Mouse (Mus musculus) lung, adult 2 months (tissue): ENCODE measurements at regions not wholly inside any gene's neighbourhood (a gene's known extent, or its start where the extent isn't known, plus 50 kb on each side); places are given as distances from the start of the nearest gene placed in this dataset.

Source experiments
- CTCF ChIP-seq: fragments of 200-500 bp; IDR thresholded peaks from 2 replicates; pipeline ENCODE4 v1.5.1; 2011; ENCODE audit warnings: mild to moderate bottlenecking, low read length, control low read depth; ENCODE audit not compliant: insufficient read depth
- POLR2A ChIP-seq: fragments of 200-500 bp; IDR thresholded peaks from 2 replicates; pipeline ENCODE4 v1.6.1; 2011; ENCODE audit warnings: low read depth, mild to moderate bottlenecking, control low read depth, low read length, borderline replicate concordance; ENCODE audit errors: extremely low read depth

GRCm38 (mm10) chr3:149353958-149354357 is 363.6 kb upstream of the Adgrl2 start:
- TF ChIP-seq CTCF (no peak), POLR2A (no peak)
